Mouse (Mus musculus): ENCODE measurements around the gene Ankrd11.
"Not testable (repeated sequence)": the region's sequence is repeated elsewhere in the genome, so short reads cannot be mapped to it uniquely, and the experiment has no call there.

Ankrd11 gene

DNA sequence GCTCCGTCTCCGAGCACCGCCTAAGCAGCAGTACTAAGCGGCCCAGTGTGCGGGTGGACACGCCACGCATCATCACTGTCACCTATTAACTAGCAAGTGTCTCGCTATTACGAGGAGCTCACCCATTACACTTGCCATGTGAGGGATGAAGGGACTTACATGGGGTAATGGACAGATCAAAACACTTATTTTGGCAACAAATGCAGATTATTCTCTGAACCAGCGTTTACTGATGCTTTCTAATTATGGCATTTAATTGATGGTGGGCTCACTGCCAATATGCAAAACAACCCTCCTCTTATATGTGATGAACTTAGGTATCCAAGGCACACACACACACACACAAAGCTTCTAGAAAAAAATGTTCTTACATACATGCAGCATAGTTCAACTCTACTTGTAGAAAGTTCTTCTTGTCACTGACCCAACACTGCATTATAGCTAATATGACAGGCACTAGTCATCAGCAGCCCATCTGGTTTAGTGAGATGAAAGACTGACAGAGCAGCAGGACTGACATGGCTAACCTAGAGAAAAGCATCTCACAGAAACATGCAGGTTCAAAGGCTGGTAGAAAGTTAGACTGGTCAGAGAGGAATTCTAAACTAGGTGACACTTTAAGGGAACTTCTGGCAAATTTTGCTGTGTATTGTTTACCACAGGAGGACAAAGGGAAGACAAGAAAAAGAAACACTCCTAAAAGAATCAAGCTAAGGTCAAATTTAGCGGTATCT, 2.5 kb downstream of the Ankrd11 start:
- no peak for DNase-seq (ENCODE audit: low spot score)

- no peak for DNase-seq (ENCODE audit: low spot score)
Observed at GRCm38 (mm10) chr8:123038351-123038750, 3.7 kb downstream of the Ankrd11 start.

DNA sequence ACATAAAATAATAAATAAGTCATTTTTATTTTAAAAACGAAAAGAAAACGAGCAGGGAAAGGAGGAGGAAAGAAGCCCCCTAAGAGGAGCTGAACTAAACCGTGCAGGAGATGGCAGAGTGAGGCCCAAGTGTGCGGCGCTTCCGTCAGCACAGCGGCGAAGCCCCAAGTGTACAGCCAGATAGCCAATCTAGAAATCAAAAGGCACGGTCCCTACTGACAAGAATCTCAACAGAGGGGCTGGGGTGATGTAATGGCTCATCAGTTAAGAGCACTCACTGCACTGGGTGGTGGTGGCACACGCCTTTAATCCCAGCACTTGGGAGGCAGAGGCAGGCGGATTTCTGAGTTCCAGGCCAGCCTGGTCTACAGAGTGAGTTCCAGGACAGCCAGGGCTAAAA, 4.6 kb downstream of the Ankrd11 start:
- DNase-seq (ENCODE audit: low spot score), result no peak

GRCm38 (mm10) chr8:123036956-123037355, 5.1 kb downstream of the Ankrd11 start:
- no peak for DNase-seq (ENCODE audit: low spot score)

DNA sequence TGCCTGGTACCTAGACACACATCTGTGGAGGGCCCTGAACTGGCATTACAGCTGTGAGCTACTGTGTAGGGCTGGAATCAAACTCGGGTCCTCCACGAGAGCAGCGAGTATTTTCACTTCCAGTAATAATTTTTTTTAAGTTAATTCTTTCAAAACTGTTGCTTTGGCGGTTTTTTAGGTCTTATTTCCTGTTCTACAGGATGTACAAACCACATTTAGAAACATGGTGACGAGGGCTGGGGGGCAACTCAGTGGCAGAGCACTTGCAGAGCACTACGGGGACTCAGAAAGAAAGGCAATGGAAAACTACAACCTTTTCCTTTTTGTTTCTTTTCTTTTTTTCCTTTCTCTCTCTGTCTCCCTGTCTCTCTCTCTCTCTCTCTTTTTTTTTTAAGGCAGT, 7.9 kb downstream of the Ankrd11 start:
- no peak for DNase-seq (ENCODE audit: low spot score)

DNA sequence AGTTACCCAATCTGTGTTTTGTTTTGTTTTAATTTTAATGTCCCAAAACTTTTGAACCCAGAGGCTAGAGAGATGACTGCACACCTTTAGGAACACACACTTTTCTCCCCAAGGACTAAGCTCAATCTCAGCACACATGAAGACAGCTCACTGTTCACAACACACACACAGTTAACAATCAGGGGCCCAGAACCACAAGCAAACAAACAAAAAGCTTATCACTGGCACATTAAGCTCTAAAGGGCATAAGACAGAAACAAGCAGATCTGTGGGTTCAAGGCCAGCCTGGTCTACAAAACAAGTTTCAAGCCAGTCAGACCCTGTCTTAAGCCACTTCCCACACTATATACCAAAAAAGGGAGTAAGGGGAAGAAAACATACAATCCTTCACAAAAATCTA, 8.6 kb downstream of the Ankrd11 start:
- DNase-seq (ENCODE audit: low spot score), result no peak

- no peak for DNase-seq (ENCODE audit: low spot score)
Observed at GRCm38 (mm10) chr8:123032730-123033129, 9.3 kb downstream of the Ankrd11 start.

- no peak for DNase-seq (ENCODE audit: low spot score)
Observed at GRCm38 (mm10) chr8:123031321-123031978, 10.6 kb downstream of the Ankrd11 start.

DNA sequence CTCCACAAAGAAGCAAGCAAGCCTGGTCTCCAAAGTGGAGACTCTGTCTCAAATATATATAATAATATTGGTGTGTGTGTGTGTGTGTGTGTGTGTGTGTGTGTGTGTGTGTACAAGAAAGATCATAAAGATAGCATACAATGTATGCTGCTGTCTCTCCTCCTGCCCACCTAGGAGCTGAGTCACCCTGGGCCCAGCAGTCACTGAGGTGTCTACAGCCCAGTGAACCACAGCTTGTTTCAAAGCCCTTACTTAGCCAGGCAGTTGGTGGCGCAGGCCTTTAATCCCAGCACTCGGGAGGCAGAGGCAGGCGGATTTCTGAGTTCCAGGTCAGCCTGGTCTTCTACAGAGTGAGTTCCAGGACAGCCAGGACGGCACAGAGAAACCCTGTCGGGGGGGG, 12.0 kb downstream of the Ankrd11 start:
- DNase-seq (ENCODE audit: low spot score), result not testable (repeated sequence)

- DNase-seq (ENCODE audit: low spot score), result no peak
Observed at GRCm38 (mm10) chr8:123027786-123028185, 14.3 kb downstream of the Ankrd11 start.

DNA sequence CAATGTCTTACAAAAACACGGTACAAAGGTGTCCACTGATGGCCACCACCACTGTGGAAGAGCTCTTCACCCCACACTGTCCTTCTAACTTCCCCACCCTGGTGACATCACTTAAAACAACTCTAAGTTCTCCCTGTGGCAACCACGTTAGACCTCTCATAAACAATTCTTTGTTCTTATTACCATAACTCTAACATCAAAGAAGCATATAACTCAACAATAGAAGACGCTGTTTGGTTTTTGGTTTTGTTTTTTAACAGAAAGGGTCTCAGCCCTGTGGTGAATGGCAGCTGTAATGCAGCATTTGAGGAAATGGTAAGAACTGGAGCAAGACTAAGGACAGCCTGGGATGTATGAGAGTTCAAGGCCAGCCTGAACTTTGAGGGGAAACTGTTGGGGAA, 16.1 kb downstream of the Ankrd11 start:
- DNase-seq (ENCODE audit: low spot score), result no peak

DNA sequence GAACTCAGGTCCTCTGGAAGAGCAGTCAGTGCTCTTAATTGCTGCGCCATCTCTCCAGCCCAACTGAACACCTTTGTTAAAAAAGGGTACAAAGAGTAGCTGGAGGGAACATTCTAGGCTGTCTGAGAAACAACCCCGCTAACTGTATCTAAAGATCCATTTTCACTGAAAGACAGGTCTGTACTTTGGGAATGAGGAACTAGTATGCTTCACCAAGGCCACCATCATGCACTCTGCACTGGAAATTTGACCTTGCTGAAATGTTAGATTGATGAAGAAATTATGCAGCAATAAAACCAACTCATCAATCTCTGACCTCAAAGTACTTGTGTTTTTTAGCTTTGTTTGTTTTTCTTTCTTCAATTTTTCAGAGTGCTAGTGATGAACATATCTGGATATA, 17.9 kb downstream of the Ankrd11 start:
- DNase-seq (ENCODE audit: low spot score), result no peak

DNA sequence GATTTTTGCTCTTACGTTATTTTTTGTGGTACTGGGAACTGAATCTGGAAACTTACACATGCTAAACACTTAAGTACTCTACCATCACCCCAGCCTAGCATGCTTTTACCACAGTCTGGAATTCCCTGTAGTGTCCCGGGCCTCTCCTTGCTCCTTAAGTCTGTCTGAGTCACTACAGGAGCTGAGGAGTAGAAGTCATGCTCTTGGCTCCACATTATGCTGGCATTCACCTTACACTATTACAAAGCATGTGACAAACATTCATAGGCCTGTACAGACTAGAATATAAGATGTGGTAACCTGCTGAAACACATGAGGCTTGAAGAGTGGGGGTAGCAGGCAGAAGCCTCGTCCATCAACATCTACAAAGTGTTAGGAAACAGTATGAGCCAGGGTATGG, 19.4 kb downstream of the Ankrd11 start:
- no peak for DNase-seq (ENCODE audit: low spot score)

DNA sequence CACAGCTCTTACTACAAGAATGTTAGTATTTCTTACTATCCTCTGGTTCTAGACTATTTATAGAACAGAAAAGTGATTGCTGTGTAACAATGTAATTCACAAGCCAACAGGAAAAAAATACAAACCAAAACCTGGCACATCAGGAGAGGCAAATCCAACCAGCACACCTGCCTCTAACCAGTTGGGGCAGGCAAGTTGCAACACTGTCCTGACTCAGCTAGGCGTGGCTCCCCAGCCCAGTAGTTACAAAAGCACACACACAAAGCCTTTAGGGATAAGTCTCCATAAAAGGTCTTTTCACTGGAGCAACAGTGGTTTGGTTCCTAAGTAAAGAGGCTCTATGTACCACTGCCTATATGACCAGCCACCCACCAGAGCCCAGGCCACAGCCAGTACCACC, 20.8 kb downstream of the Ankrd11 start:
- peak; percentile 76 for DNase-seq (ENCODE audit: low spot score)

DNA sequence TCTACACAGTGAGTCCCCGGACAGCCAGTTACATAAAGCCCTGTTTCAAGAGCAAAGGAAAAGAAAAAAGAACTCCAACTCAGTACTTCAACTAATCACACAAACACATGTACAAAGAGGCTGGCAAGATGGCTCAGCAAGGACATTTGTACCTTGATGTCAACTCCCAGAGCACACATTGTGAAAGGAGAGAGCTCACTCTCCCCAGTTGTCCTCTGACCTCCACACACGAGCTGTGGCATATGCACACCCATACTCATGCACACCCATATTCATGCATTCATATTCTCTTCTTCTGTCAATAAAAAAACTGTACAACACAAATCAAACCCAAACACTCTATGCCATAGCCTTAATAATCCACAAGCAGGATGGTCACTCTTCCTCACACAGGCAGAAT, 21.2 kb downstream of the Ankrd11 start:
- DNase-seq (ENCODE audit: low spot score), result no peak

GRCm38 (mm10) chr8:123020084-123020483, 22.0 kb downstream of the Ankrd11 start:
- DNase-seq (ENCODE audit: low spot score), result no peak

- DNase-seq (ENCODE audit: low spot score), result no peak
Observed at GRCm38 (mm10) chr8:123018484-123019164, 23.5 kb downstream of the Ankrd11 start.

DNA sequence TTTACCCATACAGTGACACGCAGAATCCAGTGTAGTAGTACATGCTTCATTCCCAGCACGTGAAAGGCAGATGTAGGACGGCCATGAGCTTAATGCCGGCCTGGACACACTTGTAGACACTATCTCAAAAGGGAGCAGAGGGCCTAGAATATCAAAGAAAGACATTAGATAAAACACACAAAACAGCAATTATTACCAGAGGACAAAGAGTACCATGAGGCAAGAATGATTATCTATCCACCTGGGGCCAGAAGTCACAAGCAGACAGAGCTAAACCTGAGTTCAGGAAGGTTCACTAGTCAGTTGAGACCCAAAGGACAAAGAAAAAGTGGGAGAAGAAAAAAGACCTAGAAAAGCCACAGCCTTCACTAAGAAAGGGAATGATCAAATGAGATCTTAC, 24.9 kb downstream of the Ankrd11 start:
- DNase-seq (ENCODE audit: low spot score), result no peak

GRCm38 (mm10) chr8:123015074-123015473, 27.0 kb downstream of the Ankrd11 start:
- no peak for DNase-seq (ENCODE audit: low spot score)

DNA sequence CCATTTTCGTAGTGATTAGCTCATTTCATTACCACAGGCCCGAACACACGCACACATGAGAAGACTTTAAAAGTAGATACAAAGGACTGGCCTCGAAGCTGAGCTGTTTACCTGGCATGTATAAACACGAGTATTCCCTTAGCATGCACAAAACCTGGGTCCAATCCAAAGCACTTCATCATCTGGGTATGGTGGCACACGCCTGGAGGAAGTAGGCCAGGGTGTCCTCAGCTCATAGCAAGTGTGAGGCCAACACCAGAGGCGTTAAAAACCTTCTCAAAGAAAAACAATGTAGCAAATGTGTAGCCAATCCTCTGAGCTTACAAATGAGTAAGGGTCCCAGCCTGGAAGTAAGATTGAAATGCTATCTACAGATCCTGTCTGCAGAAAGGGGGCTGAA, 27.6 kb downstream of the Ankrd11 start:
- DNase-seq (ENCODE audit: low spot score), result peak; percentile 44

- DNase-seq (ENCODE audit: low spot score), result no peak
Observed at GRCm38 (mm10) chr8:123011321-123011720, 30.8 kb downstream of the Ankrd11 start.

DNA sequence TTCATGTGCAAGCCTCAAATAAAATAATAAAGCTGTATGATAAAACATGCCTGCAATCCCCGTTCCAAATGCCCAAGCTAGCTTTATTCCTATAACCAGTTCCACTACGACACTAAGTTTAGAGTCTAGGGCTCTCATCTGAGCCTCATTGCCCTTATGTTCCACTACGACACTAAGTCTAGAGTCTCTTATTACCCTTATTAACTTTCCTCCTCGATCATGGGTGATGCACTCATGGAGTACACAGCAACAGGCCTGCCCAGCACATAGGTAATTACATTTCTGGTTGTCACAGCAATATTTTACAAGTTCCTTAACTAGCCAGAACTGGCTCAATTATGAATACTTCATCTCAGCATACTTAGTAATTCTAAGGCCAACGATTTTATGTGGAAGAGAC, 36.3 kb downstream of the Ankrd11 start:
- DNase-seq (ENCODE audit: low spot score), result no peak

DNA sequence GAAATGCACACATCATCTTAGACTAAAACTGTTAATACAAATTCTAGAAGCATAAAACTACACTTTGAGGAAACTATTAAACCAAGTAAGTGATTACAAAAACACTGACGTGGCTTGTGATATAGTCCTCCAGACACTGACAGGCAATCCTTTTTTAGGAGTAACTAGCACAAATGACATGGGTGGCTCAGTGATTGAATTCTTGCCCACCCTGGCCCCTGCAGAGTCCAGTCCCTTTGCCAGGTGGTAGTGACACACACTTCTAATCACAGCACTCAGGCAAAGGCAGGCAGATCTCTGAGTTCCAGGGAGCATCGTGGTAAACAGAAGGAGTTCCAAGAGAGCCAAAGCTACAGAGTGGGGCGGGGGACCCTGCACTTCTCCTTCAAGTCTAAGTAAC, 36.7 kb downstream of the Ankrd11 start:
- DNase-seq (ENCODE audit: low spot score), result no peak
